Mouse (Mus musculus): Measurements from ENCODE around the gene Wnk2. TPM values are rescaled to one million over a fixed set of nuclear protein-coding genes. Genes with fewer than 3 reads are reported as not detected.

Gene Wnk2
- total RNA-seq, 2 experiments from 2014 or later: 0.48 to 1.6 TPM

DNA sequence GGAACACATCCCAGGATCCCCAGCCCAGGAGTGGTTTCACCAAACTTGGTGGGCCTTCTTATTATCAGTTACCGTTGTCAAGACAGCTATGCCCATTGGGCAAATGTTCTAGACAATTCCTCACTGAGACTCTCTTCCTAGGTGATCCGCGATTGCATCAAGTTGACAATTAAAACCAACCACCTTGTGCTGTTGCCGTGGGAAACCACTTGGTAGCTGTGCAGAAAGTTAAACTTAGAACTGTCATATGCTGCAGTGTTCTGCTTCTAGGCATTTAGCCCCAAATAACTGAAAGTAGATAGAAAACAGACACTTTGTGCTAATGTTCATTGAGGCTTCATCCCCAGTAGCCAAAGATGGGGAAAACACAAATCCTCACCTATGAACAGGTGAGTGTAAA, 151.1 kb downstream of the Wnk2 start:
- ATAC-seq (ENCODE audit: poor library complexity, severe bottlenecking): no peak

DNA sequence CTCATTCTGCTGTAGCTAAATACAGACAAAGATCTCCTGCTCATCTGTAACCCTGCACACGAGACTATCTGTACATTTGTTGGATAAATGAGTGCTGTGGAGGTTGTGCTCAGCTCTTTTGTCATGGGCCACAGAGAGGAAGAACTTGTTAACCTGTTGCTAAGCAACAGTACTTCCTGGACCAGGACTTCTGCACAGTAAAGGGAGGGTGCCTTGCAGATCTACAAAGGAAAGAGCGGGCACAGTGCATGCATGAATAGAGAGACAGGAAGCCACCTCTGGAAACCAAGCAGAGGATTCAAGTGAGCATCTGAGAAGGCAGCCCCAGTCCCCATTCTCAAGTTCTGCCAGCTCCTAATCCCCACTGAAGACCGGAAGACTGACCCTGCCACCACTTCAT, 152.9 kb downstream of the Wnk2 start:
- peak; percentile 57 for ATAC-seq (ENCODE audit: poor library complexity, severe bottlenecking)

DNA sequence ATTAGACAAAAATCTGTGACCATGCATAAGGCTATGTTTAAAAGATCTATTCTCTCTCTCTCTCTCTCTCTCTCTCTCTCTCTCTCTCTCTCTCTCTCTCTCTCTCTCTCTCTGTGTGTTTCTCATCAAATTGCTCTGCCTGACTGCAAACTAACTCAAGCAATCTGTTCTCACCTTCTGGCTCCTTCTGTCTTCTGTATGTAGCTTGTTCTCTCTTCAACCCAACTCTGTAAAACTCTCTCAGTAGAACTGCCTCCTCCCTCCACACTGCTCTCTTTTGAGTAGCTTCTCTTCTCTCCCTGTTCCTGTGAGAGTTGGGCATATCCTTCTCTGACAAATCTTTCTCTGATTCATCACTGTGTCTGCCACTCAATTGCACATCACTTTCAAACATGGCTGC, 154.9 kb downstream of the Wnk2 start:
- ATAC-seq (ENCODE audit: poor library complexity, severe bottlenecking): no peak

GRCm38 (mm10) chr13:48990138-48990537, 157.7 kb downstream of the Wnk2 start:
- no peak for ATAC-seq (ENCODE audit: poor library complexity, severe bottlenecking)

Other genes starting within 250 kb of the Wnk2 start
- 191 and 192 TPM in 2 replicates for gene Fam120a, start 180.0 kb downstream of the Wnk2 start, total RNA-seq (2015)
- gene Fam120a, start 180.0 kb downstream of the Wnk2 start, total RNA-seq (2017): 118 and 132 TPM in 2 replicates
- gene Ninj1, start 39.5 kb upstream of the Wnk2 start, total RNA-seq (2015): 76.1 and 81.6 TPM in 2 replicates
- 33.4 and 48.2 TPM in 2 replicates for gene Ninj1, start 39.5 kb upstream of the Wnk2 start, total RNA-seq (2017)
- gene Card19, start 68.0 kb upstream of the Wnk2 start, total RNA-seq (2015): 85.5 and 103 TPM in 2 replicates
- 91.0 and 123 TPM in 2 replicates for gene Card19, start 68.0 kb upstream of the Wnk2 start, total RNA-seq (2017)
- gene Susd3, start 100.7 kb upstream of the Wnk2 start, total RNA-seq (2015): 44.4 and 49.1 TPM in 2 replicates
- 39.6 and 42.3 TPM in 2 replicates for gene Susd3, start 100.7 kb upstream of the Wnk2 start, total RNA-seq (2017)
- gene Fgd3, start 172.3 kb upstream of the Wnk2 start, total RNA-seq (2015): 10.7 and 12.2 TPM in 2 replicates
- 26.1 and 30.9 TPM in 2 replicates for gene Fgd3, start 172.3 kb upstream of the Wnk2 start, total RNA-seq (2017)
- gene Bicd2, start 193.6 kb upstream of the Wnk2 start, total RNA-seq (2015): 14.9 and 15.3 TPM in 2 replicates
- 24.7 and 27.7 TPM in 2 replicates for gene Bicd2, start 193.6 kb upstream of the Wnk2 start, total RNA-seq (2017)